Mouse (Mus musculus): ENCODE data around the gene Scand1.

Gene Scand1

GRCm38 (mm10) chr2:156309948-156310347, 2.6 kb downstream of the Scand1 start:
- no peak for DNase-seq (ENCODE audit: low read depth in 1 of 2, low spot score in 2 of 2)

DNA sequence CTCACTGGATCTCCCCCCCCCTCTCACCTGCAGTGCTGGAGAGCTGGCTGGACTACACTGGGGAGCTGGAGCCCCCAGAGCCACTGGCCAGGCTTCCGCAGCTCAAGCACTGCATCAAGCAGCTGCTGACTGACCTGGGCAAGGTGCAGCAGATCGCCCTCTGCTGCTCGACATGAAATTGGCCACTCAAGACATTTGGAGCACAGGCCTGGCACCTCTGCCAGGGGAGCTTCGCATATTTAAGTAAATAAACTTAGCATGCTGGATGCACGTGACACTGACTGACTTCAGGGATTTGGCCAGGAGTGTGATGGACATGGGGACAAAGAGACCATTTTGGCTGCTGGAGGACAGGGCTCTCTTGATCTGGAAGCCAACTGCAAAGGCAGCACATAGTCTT, 5.2 kb downstream of the Scand1 start:
- no peak for DNase-seq (ENCODE audit: low read depth in 1 of 2, low spot score in 2 of 2)

GRCm38 (mm10) chr2:156305818-156306217, 6.7 kb downstream of the Scand1 start:
- no peak for DNase-seq (ENCODE audit: low read depth in 1 of 2, low spot score in 2 of 2)

- no peak for DNase-seq (ENCODE audit: low read depth in 1 of 2, low spot score in 2 of 2)
These were observed 8.2 kb downstream of the Scand1 start for GRCm38 (mm10) chr2:156304351-156304750.

DNA sequence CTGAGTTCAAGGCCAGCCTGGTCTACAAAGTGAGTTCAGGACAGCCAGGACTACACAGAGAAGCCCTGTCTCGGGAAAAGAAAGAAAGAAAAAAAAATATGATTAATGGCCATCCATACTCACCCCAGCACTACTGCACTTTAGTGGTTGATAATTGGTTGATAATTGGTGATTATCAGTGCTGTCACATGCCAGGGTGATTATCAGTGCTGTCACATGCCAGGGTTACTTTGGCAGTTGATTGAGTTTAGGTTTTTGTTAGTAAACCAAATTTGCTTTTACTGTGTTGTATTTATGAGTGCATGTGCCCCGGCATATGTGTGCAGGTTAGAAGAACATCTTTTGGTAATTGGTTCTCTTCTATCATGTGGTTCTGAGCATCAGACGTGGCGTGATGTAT, 10.4 kb downstream of the Scand1 start:
- DNase-seq (ENCODE audit: low read depth in 1 of 2, low spot score in 2 of 2): no peak

DNA sequence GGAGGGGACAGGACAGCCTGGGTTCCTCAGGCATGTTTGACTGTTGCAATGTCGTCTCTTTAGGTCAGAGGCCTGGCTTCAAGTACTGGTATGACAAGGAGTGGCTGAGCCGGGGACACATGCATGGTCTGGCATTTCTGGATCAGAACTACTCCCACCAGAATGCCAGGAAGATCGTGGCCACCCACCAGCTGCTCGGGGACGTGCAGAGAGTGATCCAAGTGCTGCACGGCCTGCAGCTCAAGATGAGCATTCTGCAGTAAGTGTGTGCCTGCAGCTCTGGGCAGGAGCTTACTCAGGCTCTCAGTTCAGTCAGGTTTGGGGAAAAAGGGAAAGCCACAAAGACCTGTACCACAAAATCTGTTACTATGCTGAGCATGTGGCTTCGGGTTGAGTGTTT, 14.0 kb downstream of the Scand1 start:
- DNase-seq (ENCODE audit: low read depth in 1 of 2, low spot score in 2 of 2): no peak

DNA sequence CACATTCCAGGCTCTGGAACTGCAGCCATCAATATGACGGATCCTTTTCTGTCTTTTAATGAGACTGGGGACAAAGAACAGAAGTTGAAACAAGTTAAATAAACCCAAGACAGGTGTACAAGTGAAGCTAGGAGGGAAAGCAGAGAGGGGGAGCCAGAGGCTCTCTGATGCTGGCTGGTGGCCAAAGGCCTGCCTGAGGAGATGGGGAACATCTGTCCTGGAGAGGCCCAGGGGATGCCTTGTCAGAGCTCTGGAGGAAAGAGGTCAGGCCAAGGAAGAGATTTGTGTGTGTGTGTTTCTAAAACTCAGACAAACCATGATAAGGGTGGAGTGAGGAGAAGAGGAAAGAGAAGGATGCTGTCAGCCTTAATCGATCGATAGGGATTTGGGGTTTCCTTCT, 14.9 kb downstream of the Scand1 start:
- DNase-seq (ENCODE audit: low read depth in 1 of 2, low spot score in 2 of 2): no peak

GRCm38 (mm10) chr2:156296190-156296589, 16.3 kb downstream of the Scand1 start:
- no peak for DNase-seq (ENCODE audit: low read depth in 1 of 2, low spot score in 2 of 2)

- no peak for DNase-seq (ENCODE audit: low read depth in 1 of 2, low spot score in 2 of 2)
These were observed 16.9 kb downstream of the Scand1 start for GRCm38 (mm10) chr2:156295601-156296063.

- no peak for DNase-seq (ENCODE audit: low read depth in 1 of 2, low spot score in 2 of 2)
These were observed 20.5 kb downstream of the Scand1 start for GRCm38 (mm10) chr2:156291998-156292397.

DNA sequence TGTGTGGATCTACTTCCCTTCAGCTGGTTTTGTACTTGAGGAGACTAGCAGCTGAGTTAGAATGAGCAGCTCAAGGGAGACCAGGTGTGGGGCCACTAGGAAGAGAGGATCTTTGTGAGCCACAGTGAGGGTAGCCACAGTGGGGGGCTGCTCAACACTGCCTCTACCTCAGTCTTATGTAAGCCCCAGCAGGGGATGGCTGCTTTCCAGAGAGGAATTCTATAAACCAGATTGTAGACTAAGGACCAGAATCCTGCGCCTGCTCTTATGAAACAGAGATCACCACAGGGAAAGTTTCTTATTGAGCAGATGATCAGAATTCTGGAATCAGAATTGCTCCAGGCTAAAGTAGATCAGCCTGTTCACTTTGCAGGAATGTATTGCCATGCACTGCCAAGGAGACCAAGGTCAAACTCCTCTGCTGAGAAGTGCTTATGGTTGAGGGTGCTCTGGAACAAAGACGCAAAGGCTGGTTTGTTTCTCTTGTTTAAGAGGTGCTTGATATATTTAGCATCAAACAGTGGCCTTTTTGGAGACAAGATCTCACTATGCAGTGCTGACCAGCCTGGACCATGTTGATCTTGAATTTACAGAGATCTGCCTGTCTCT, 22.8 kb downstream of the Scand1 start:
- no peak for DNase-seq (ENCODE audit: low read depth in 1 of 2, low spot score in 2 of 2)

DNA sequence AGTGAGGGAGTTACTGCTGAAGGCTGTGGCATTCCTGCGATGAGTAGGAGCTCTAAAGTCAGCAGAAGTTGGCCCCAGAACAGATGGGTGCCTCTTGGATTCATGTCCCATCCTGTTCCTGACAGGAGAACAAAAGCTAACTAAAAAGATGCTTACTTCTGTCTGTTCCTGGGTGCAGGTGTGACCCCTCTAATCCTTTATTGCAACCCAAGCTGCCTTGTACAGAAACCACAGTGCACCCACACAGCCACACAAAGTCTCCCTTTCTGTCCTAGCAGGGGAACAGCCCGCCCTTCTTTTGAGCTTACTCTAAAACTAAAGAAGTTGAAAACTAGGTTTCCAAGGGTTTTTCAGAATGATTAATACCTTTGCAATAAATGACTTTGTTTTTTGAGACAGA, 24.3 kb downstream of the Scand1 start:
- no peak for DNase-seq (ENCODE audit: low read depth in 1 of 2, low spot score in 2 of 2)

DNA sequence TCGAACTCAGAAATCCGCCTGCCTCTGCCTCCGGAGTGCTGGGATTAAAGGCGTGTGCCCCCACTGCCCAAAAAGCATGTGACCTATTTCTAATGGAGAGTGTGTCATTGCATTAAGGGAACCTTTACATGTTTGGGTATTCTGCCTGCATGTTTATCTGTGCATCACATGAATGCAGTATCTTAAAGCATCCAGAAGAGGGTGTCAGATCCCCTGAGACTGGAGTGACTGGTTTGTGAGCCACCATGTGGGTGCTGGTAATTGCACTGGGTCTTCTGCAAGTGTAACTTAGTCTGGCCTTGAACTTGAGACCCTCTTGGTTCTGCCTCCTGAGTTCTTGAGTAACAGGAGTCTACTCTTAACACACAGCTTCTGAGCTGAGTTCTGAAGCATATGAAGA, 25.8 kb downstream of the Scand1 start:
- no peak for DNase-seq (ENCODE audit: low read depth in 1 of 2, low spot score in 2 of 2)

DNA sequence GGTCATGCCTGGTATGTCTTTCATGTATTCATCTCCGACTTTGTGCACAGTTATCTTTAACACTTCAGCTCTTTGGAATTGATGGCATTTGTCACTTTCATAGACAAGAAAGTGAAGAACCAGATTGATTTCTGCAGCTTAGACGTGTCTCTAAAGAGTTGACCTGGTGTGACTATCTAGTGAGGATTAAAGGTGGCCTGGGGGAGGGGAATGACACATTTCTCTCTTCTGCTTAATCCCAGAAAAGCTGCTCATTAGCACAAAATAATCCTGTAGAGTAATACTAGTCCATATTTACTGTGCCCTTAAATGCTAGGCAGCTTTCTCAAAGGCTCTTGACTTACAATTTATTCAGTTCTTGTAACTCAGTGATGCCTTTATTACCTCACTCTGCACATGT, 27.3 kb downstream of the Scand1 start:
- DNase-seq (ENCODE audit: low read depth in 1 of 2, low spot score in 2 of 2): no peak

DNA sequence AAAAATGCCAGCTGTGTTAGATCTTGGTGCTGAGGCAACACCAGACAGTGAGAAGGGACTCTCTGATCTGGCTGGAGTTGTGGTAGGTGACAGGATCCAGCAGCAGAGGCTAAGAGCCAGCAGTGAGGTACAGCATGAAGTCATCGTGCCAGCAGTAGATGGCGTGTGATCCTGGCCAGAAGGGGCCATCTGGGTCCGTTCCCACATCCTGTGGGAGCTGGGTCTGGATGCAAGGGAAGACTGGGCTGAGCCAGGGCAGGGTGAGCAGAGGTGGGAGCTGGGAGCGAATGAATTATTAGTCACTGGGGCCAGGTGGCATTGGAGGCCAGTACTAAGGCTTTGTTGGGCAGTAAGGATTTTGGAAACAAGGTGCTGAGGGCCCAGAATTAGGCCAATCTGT, 31.3 kb downstream of the Scand1 start:
- DNase-seq (ENCODE audit: low read depth in 1 of 2, low spot score in 2 of 2): no peak

GRCm38 (mm10) chr2:156278226-156279017, 34.1 kb downstream of the Scand1 start:
- DNase-seq (ENCODE audit: low read depth in 1 of 2, low spot score in 2 of 2): peak; percentile 19 to 49

GRCm38 (mm10) chr2:156272553-156272952, 40.0 kb downstream of the Scand1 start:
- no peak for DNase-seq (ENCODE audit: low read depth in 1 of 2, low spot score in 2 of 2)

- DNase-seq (ENCODE audit: low read depth in 1 of 2, low spot score in 2 of 2): no peak
These were observed 44.9 kb downstream of the Scand1 start for GRCm38 (mm10) chr2:156267636-156268035.

- DNase-seq (ENCODE audit: low read depth in 1 of 2, low spot score in 2 of 2): no peak
These were observed 49.2 kb downstream of the Scand1 start for GRCm38 (mm10) chr2:156263204-156263893.

All from monocyte, adult 2 months (primary cell).